Mouse (Mus musculus): Measurements from ENCODE around the gene Slc6a18.

GRCm38 (mm10) chr13:73620637-73621036 is 57.2 kb downstream of the Slc6a18 start:
- no peak for TF ChIP-seq CTCF (IDR thresholded peaks at IDR 0.05; ENCODE audit: low read depth, low read length)
- TF ChIP-seq TAL1 (conservative IDR thresholded peaks at IDR 0.05; ENCODE audit: low read depth, low read length), result no peak

Measured in G1E (cell line).